Mouse (Mus musculus) gastrocnemius, adult 18-20 months (tissue): ENCODE results near the gene Sarm1. TPM values are rescaled to one million over a fixed set of nuclear protein-coding genes. Genes with fewer than 3 reads are reported as not detected.
"Not testable (repeated sequence)": the region's sequence is repeated elsewhere in the genome, so short reads cannot be mapped to it uniquely, and the experiment has no call there.

Experiments used
- DNase-seq: peaks from one replicate; pipeline ENCODE4 v3.0.0; 2021; ENCODE audit warnings: low spot score
- long read RNA-seq, 2 experiments: library from polyadenylated mRNA; stranded (forward); transcript quantifications; one replicate each; pipeline ENCODE4 v2.0.0; 2021
- total RNA-seq, 2 experiments: library from RNA; stranded (reverse); gene quantifications; 2 replicates each; pipeline ENCODE4 v1.2.3; 2021

Gene Sarm1
- under 1 TPM; 0.43 to 0.82 TPM for total RNA-seq
- long read RNA-seq, experiment 1, partial matches to known transcripts = 1 of 2 reads
- long read RNA-seq, experiment 1, other reads (novel, unspliced or antisense) = 1 of 2 reads
- long read RNA-seq, experiment 2 = 0 reads

DNA sequence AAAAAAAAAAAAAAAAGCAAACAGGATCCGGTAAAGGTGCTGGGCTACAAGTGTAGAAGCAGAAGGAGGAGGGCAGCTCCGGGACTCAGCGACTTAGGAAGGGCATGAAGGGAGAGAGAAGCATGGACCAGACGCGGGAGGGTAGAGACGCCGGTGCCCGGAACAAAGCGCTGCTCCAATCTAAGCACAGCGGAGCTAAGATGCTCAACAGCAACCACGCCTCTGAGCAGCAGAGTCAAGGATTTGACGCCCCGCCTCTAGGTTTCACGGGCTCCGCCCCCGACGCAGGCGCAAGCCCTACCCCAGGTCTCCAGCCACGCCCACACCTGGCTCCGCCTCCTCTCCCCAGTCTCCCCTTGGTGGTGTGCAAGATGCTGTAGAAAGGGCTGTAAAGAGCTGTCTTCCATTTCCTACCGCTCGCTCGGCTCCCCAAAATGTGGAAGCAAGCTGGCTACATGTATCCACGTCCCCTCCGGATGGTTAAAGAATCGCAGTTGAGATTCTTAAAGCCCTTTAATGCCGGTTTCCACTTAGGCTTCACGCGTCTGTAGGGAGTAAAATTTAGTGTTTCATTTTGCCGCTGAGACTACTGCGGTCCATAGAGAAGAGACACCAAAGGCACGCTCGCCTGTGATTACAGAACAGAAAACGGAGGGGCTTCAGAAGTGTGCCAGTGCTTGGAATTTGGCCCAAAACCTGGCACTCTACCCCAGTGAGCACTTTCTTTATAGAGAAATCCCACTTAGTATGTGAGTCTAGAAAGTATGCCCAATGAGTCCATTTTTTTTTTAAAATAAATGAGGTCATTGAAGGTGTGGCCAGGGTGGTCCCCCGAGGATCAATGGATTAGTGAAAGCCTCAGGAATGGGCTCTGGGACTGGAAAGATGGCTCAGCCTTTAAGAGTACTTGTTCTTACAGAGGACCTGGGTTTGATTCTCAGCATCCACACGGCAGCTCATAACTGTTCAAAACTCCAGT lies at the start of gene Sarm1:
Gene Sarm1 (minus strand): TSS at position 211 of the 979 bp plus-strand sequence.
- peak; percentile 94 for DNase-seq

DNA sequence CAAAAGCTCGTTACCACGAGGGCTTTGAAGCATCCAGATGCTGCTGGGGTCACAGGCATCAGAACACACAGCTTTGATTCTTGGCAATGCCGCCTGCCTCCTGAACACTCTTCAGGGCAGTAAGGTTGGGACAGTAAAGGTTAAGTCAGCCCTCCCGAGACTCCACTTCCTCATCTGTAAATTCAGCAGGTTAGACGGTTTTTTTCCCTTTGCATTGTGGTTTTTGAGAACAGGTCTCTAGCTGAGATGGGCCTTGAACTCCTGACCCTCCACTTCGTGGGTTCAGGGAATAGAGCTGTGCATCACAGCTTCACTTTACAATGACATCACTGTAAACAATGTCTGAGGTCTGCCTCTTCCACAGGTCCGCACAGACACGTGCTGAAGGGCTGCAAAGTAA lies 47.6 kb upstream of the Sarm1 start:
- DNase-seq = no peak

DNA sequence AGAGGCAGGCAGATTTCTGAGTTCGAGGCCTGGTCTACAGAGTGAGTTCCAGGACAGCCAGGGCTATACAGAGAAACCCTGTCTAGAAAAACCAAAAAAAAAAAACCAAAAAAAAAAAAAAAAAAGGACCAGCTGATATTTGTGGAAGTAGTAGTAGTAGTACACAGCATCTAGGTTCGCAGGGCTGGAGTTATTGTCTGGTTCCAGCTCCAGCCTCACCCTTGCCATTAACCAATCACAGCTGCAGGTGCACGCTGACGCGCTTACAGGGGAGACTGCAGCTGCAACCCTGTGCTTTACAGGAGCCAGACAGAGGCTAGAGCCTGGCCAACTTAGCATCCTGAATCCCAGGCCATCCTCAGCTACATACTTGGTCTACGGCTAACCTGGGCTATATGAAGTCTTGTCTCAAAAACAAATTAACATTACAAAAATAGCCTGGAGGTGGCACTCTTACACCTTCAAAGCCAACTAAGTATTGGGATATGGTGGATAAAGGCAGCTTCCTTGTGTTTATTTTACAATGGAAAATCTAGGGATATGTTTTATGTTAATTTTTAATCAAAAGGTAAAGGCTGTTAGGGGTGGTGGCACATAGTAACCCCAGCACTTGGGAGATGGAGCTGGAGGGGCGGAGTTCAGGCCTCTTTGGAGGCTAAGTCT lies 47.0 kb upstream of the Sarm1 start:
- DNase-seq = no peak

DNA sequence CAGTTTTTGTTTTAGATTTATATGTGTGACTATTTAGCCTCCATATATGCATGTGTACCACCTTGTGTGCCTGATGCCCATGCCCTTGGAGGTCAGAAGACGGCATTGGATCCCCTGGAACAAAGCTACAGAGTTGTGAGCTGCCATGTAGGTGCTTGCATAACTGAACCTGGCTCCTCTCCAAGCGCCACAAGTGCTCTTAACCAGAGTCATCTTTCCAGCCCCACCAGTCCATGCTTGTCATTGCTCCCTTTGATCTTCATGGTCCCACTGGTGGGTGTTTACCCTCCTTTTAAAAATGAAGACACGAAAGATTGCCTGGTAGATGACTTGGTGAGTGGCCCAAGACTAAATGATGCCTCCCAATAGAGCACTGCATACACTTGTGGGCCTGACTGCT lies 42.8 kb upstream of the Sarm1 start:
- no peak for DNase-seq

DNA sequence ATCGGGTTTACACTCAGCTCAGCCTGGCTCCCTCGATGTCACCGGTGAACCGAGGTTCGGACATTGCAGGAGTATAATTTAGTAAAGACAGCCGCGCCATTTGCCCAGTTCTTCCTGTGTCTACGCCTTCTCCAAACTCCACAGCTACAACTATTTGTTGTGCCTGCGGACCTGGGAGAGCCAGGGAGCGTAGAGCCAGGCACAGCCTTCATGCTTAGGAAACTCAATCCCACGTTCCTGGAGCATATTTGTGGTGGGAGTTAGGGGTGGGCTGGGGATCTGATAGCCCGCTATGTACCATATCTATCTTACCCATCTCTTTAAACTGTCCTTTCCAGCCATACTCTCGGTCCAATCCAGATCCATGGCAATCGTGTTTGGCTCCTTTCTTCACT lies 39.1 kb upstream of the Sarm1 start:
- no peak for DNase-seq

DNA sequence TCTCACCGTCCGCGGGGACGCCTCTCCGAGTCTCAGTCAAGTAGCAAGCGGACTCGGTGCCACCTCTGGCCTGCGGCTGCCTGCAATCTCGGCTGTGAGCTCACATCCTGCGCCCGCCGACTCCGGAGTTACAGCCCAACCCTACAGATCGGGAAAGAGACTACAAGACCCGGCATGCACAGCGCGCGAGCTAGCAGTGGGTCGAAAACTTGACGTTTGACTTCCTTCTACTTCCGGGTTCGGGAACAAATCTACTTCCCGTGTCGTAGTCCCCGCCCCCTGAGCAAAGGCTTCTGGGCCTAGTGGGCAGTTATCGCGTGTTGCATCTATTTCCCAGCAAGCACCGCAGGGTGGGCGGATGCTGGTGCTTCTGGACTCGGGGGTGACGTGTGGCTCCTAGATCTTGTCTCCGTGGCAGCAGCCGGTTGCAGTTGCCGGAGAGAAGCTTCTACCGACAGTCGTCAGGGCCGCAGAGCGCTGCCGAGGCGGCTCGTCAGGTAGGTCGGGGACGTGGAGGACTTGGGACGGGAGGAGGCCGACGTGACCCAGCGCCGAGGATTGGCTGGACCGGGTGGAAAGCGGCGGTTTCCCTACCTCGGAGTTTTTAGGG lies 38.6 kb upstream of the Sarm1 start, which contains the start of the genes Tnfaip1 and Ift20:
Gene Tnfaip1 (minus strand): TSS at position 253 of the 610 bp plus-strand sequence.
Gene Ift20 (plus strand): TSS at position 282 of the 610 bp plus-strand sequence.
- peak; percentile 98 for DNase-seq

DNA sequence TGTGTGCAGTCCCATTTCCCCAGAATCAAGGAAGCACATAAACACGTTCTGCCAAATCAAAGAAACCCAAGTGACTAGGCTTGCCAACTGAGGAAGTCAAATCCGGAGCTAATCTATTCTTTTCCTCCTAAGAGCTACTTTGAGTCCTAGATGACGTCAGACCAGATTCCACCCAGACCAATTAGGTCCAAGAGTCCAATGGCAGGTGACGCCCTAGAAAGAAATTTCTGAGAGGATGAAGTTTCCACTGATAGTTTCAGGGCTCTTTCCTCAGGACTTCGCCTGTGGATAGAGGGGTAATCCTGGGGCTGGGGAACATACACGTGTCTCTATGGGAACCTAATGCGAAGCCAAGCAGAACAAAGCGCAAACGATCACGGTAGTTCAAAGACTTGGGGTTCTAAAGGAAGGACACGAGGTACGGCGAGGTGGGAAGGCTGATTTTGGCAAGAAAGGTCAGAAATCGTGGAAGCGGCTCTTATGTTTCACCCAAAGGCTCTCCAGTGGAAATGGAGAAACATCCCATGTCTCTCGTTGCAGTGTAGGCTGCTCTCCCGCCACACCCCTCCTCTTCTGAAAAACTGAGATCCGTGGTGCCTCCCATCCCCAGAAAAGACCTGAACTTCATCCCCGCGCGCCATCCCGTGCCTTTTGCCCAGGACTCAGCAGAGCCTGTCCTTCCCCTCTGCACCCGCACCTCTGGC lies 38.0 kb upstream of the Sarm1 start:
- peak; percentile 50 for DNase-seq

DNA sequence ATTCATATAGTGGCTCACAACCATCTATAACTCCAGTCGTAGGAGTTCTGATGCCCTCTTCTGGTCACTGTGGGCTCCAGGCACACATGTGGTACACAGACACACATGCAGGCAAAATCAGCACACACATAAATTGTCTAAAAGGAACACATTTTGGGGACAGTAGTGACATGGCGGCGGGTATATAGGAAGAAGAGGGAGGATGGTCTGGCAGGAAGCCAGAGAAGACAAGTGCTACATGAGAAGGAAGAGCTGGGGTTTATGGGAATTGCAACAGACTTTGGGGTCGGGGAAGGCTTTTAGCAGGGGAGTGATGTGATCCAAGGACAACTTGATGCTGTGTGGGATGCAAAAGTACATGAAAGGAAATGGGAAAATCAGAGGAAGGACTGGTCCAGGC lies 37.0 kb upstream of the Sarm1 start:
- no peak for DNase-seq

DNA sequence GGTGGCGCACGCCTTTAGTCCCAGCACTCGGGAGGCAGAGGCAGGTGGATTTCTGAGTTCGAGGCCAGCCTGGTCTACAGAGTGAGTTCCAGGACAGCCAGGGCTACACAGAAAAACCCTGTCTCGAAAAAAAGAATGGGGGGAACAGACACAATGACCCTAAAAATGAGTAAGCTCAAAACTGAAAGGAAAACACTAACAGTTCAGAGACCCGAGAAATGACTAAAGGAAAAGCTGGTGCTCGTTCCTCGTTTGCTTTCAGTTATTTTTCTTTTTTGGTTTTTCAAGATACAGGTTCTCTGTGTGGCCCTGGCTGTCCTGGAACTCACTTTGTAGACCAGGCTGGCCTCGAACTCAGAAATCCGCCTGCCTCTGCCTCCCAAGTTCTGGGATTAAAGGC lies 34.0 kb upstream of the Sarm1 start:
- not testable (repeated sequence) for DNase-seq

DNA sequence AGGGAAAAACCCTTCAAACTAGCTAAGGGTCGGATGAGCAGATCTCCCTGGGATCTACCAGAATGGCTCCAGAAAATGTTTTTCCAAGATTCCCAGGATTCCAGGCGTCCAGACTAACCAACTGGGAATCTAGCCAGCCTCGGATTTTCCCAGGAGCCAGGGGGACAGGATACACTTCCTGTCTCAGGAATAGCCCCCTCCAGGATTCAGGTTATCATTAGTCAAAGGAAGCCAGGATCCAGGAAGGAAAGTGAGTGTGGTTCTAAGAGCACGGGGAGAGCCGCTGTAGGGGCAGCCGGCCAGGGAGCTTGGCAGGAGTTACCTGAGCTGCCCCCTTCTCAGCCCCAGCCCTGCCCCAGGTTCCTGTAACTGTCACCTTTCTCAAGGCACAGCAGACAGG lies 33.5 kb upstream of the Sarm1 start:
- DNase-seq = peak; percentile 43

DNA sequence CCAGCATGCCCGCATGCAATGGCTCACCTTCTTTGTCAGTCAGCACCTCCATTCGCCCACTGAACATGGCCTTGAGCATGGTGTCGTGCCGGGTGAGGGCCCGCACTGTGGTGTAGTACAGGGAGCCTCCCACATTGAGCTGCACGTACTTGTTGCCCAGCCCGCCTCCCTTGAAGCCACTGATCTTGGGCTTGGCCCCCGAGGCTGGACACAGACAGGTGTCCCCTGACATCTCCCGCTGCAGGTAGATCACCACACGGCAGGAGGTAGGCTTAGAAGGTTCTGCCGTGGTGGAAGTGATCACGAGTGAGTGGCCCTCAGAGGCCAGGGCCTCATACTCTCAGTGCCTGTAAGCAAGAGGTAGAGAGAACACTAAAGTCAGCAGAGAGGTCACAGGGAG lies 32.4 kb upstream of the Sarm1 start:
- DNase-seq = no peak

DNA sequence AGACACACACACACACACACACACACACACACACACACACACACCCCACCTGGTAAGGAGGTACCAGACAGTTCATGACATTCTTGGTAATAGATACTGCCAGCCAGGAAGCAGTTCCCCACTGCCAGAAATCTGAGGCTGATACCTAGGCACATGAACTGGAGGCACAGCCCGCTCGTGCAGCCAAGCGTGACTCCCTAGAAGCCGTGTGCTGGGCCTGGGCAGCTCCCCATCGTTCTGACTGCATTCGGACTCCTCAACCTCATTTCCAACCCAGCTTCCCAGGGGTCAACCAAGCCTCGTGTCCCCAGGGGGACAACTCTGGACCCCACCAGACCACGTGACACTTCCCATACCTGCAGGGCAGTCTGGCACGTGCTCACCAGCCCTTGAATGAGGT lies 31.2 kb upstream of the Sarm1 start:
- no peak for DNase-seq

DNA sequence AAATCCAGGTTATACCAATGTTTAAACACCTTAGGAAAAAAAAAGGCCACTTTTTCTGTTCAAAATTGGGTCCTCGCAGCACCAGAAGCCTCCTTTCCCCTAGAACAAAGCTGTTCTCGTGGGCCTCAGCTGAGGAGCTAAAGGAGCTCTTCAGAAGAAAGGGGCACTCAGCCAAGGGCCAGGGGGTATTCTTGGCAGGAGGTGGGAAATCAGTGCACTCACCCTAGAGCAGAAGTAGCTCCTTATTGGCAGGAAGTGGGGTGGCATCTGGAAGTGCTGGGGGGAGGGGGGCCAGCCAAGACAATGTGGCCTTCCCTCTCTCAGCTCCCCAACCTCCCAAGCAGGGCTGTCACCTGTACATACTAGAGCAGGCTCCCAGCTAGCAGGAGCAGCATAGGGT lies 27.3 kb upstream of the Sarm1 start:
- DNase-seq = no peak

DNA sequence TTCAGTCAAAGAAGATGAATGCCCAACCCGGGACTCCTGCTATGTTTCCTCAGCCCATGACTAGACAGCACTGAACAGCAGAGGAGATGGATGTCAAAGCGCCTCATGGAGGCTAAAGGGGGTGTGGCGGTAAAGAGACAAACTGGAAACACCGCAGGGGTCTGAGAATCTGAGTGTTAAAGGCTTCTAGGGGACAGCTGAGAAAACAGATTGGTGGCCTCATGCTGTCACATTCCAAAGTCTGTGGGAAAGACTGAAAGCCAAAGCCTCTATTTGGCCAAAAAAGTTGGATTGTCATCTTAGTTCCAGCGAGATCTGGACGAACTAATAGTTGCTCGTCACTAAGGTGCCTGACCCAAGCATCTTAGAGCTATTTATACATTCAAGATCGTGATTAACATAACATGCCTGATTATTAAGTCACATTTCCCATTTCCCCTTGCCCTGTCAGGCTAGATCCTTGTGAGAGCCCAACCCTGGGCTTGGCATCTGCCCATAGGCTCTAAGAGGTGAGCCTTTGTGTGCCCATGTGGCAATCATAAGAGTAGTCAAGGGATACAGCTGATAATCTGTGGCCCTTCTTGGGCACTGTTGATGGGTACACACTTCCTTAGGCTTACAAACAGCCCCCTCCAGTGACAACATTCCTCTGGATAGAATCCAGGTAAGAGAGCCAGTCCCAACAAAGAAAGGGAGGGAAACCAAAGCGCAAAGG lies 25.8 kb upstream of the Sarm1 start:
- DNase-seq = no peak

DNA sequence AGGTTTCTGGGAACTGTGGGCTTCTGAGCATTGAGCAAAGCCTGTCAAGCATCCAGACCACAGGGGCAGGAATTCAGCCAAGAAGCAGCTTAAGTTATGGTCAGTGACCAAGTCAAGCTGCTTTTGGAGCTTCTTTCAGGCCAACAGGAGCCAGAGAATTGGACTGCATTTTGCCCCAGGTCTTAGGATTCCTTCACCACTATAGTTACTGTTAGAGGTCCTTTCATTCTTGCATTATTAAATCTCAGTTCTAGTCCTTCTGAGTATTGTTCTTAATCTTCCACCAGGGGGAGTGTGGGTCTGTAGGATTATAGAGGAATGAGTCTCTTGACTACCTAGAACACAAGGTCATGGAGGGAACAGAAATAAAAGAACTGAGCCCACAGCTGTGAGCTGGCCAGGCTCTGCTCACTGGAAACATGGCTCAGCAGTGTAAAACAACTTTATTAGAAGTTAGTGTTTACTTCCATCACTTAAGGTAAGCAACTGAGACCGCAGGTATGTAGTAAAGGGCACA lies 25.0 kb upstream of the Sarm1 start:
- peak; percentile 38 for DNase-seq

DNA sequence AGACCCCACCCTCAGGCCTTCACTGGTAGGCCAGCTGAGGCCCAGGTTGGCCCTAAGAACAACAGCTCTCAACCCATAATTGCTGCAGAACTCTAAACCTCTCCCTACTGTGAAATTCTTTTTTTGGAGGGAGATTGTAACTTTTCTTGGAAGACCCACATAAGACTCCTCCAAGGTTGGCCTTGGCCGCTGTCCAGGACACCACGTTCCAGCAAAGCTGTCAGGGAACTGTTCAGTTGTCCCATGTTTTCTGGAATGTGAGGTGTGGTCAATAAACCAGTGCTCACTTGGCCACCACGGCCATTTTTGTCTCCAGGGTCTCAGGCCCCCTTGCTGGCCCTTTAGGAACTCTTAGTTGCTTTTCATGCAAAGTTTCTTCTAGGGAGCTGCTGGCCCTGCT lies 24.3 kb upstream of the Sarm1 start:
- DNase-seq = no peak

DNA sequence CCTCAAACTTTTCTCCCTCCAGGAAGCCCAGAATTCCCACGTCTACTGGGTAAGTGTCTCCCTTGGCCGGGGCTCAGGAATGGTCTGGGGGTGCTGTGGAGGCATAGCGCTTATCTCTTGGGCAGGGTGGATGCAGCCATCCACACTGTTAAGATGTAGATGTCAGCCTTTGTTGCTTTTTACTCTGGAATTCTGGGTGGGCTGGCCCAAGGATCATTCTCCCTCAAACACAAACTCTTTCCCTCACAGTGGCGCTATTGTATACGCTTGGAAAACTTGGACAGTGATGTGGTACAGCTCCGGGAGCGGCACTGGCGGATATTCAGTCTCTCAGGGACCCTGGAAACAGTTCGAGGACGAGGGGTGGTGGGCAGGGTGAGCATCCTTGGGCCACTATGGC lies 21.4 kb upstream of the Sarm1 start:
- no peak for DNase-seq

DNA sequence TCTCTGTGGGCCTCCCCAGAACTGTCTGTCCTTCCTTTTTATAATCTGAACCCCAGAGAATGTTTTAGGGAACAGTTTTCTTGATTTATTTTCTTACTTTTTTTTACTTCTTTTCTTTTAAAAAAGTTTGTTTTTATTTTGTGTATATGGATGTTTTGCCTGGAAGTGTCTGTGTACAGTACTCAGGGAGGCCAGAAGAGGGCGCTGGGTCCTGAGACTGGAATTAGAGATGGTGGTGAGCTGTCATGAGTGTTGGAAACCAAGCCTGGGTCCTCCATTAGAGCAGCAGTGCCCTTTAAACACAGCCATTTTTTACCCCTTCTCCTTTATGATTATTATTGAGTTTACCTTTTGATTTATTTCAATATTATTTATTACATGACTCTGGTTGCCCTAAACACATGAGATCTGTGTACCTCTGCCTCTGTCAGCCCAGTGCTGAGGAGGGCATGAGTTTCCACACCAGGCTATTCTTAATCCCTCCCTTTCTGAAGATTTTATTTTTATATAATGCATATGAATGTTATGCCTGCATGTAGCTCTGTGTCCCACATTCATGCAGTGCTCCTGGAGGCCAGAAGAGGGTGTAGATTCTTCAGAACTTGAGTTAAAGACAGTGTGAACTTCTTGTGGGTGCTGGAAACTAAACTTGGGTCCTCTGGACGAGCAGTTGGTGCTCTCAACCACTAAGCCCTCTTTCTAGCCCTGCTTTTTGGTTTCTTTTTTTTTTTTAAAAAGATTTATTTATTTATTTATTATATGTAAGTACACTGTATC lies 18.2 kb upstream of the Sarm1 start:
- no peak for DNase-seq

DNA sequence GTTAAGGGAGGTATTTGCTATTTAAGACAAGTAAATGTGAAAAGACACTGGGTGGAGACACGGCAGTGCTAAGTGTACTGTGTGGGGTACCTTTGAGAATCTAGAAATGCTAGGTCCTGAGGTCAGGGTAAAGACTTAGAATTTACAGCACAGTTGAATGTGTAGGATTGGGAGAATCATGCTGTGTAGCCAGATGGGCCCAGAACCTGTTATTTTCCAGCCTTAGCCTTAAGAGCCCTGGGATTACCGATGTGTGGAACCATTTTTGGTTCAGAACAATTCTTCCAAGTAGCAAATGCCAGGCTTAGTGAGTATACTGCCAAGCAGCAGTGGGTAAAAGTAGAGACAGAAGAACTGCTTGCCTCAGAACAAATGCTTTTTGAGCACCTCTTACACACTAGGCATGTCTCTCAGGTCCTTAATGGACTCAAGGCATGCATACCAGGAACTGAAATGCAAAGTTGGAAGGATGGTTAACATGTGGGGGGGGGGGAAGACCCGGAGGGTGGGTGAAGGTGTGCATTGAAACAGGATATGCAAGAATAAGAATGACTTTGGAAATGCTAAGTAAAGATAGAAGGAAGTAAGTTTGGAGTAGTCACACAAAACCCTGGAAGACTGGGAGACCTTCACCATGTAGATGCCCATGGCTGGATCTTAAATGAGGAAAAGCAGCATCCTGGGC lies 15.7 kb upstream of the Sarm1 start:
- DNase-seq = no peak
